Mouse (Mus musculus) testis, adult 2 months (tissue): Measurements from ENCODE around the gene G0s2.
A peak's percentile ranks its signal among the peaks of the same experiment; 100 is the strongest.

ENCODE experiments used
- CTCF ChIP-seq: fragments of 200-500 bp; IDR thresholded peaks from 2 replicates; pipeline ENCODE4 v1.5.1; 2012; ENCODE audit warnings: low read depth, mild to moderate bottlenecking, inconsistent platforms, low read length, moderate library complexity; ENCODE audit not compliant: control insufficient read depth, insufficient read depth, insufficient replicate concordance
- POLR2A ChIP-seq: fragments of 200-500 bp; IDR thresholded peaks from 2 replicates; pipeline ENCODE4 v1.6.1; 2012; ENCODE audit warnings: low read depth, mild to moderate bottlenecking, inconsistent platforms, low read length, moderate library complexity; ENCODE audit not compliant: control insufficient read depth

DNA sequence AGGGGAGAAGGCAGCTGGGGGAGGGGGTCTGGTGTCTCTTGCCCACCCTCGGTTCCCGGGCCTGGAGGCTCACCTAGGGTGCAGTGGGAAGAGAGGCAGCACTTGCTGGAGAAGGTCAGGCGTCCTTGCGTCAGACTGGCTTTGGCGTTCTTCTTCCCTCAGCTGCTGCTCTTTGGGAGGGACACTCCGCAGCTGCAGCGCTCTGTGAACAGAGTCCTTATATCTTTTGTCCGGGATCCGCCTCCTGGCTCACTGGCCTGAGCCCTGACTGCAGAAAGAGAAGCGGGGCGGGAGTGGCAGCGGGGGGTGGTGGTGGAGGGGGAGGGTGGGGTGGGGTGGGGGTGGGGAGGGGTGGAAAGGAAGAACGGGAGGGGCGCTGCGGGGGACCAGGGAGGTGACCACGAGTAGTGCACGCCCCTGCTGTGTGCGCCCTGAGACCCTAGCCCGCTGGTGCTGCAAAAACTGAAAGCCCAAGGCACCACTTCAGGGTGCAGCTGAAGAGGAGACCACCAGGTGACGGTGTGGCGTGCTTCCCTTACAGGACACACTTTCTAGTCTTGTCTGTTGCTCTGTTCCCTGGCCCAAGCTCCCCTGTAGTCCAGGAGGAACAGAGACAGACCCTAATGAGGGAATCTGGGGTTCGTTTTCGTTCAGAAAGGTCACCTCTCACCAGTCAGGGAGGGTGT, at the start of gene G0s2:
- TF ChIP-seq POLR2A (peak; percentile 69), CTCF (peak; percentile 33; the same call in 1 of the 2 replicates)
